Mouse (Mus musculus) hindbrain, embryonic 15.5 days (tissue): ENCODE measurements around the gene Sc5d. TPM values are rescaled to one million over a fixed set of nuclear protein-coding genes. Genes with fewer than 3 reads are reported as not detected.

Source experiments
- ATAC-seq: fragments of 200-750 bp; cut with Nextera tagmentation; 2 replicates; pipeline ENCODE4 v1.8.0; 2017; ENCODE audit warnings: low read depth, moderate number of reproducible peaks, moderate TSS enrichment; ENCODE audit not compliant: low FRiP score
- H3K27ac ChIP-seq: fragments of 300-500 bp; sonication (generic); replicated peaks from 2 replicates; pipeline ENCODE4 v1.5.1; 2015; ENCODE audit warnings: mild to moderate bottlenecking, inconsistent platforms
- H3K27me3 ChIP-seq: fragments of 300-500 bp; sonication (generic); 2 replicates; pipeline ENCODE4 v1.6.1; 2015; ENCODE audit warnings: control low read depth, inconsistent platforms
- H3K36me3 ChIP-seq: fragments of 300-500 bp; sonication (generic); 2 replicates; pipeline ENCODE4 v1.6.1; 2015; ENCODE audit warnings: control low read depth, inconsistent platforms
- H3K4me1 ChIP-seq: fragments of 300-500 bp; sonication (generic); replicated peaks from 2 replicates; pipeline ENCODE4 v1.6.1; 2015; ENCODE audit warnings: control low read depth, inconsistent platforms
- H3K4me2 ChIP-seq: fragments of 300-500 bp; sonication (generic); 2 replicates; pipeline ENCODE4 v1.6.1; 2015; ENCODE audit warnings: moderate library complexity, mild to moderate bottlenecking, inconsistent platforms
- H3K4me3 ChIP-seq: fragments of 300-500 bp; sonication (generic); 2 replicates; pipeline ENCODE4 v1.5.1; 2015; ENCODE audit warnings: mild to moderate bottlenecking, inconsistent platforms
- H3K9ac ChIP-seq: fragments of 300-500 bp; sonication (generic); 2 replicates; pipeline ENCODE4 v1.6.1; 2015; ENCODE audit warnings: inconsistent platforms
- H3K9me3 ChIP-seq: fragments of 300-500 bp; sonication (generic); 2 replicates; pipeline ENCODE4 v1.6.1; 2016; ENCODE audit warnings: control low read depth, inconsistent platforms
- WGBS: fragments of 180-500 bp; shearing (Covaris S2); methylation state at CpG from one replicate; pipeline ENCODE4 v1.1.7; 2015; 5-methylcytosine and 5-hydroxymethylcytosine counted together
- polyA plus RNA-seq: library from polyadenylated mRNA; unstranded; fragments of >200 nt; fragmentation: Nextera tagmentation; extraction: Ambion mirVana; gene quantifications from 2 replicates; pipeline ENCODE4 v1.2.1, GENCODE M21; 2015

Sc5d gene
- polyA plus RNA-seq, 1 experiment from 2014 or later = 77.8 TPM

DNA sequence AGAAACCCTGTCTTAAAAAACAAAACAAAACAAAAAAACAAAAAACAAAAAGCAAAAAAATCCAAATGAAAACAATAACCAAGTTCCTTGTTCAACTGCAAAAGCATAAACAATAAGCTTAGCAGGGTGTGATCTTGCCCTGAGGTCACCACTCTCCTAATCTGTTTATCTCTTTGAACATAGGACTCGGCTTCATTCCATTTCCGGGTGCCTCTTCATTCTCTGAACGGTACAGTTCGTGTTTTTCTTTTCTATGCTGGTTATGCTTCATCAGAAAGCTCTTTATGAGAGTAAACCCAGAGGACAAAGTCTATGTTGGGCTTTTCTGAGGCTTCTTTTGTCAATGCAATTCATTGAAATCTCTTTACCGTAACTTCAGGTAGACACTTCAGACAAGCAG, 19.9 kb downstream of the Sc5d start:
- H3K9ac ChIP-seq = no peak overlapping the region
- peaks cover 15% of the 10 kb centered on the region for H3K4me1 ChIP-seq
- 87% methylated on average over 5 of the region's 5 CpGs for WGBS
- no peak overlapping the region for H3K27ac ChIP-seq
- no peaks in the 10 kb centered on the region for H3K9me3 ChIP-seq
- no peaks in the 10 kb centered on the region for H3K36me3 ChIP-seq
- no peak overlapping the region for H3K4me3 ChIP-seq
- ATAC-seq = no peak
- no peaks in the 10 kb centered on the region for H3K27me3 ChIP-seq
- H3K4me2 ChIP-seq = no peak overlapping the region

DNA sequence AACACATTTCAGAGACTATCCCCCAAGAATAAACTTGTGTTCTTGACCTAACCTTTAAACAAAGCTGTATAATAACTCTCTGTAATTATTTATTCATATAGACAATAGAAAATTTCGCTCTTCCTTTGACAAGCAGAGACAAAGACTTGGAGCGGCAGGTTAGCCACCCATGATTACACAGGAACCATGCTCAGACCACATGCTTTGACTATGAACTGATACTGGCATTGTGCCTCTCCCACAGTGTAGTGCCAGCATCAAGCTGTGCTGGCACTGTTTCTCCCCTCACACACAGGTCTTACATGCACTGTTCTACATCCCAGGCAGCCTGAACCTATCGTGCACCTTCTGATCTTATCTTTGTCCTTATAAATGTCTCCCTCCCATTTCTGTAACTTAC, 23.0 kb downstream of the Sc5d start:
- H3K4me3 ChIP-seq = no peak overlapping the region
- H3K4me1 ChIP-seq = peaks cover 21% of the 10 kb centered on the region
- H3K27ac ChIP-seq = peak overlapping the region; percentile 46
- H3K9me3 ChIP-seq = no peaks in the 10 kb centered on the region
- no peak overlapping the region for H3K9ac ChIP-seq
- H3K27me3 ChIP-seq = no peaks in the 10 kb centered on the region
- ATAC-seq = peak; percentile 73
- 35% methylated on average over 3 of the region's 3 CpGs for WGBS
- peak overlapping the region; percentile 37 for H3K4me2 ChIP-seq
- H3K36me3 ChIP-seq = no peaks in the 10 kb centered on the region

DNA sequence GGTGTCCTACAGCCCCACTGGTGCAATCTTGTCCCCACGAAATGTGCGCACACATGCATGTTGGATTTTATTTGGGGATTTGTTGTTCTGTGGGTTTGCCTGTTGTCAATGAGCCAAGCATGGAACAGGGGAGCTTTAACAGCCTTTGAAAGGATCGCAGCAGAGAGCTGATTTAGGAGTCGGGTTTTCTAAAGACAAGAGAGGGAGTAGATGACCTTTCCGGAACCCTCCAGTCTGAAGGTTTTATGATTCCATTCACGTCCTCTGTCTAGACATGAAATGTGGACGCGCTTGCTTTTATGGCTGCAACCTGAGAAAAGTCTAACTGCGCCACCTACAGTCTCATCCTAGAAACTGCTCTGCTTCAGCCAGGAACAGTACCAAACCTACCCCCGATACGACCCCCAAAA, 23.5 kb downstream of the Sc5d start:
- H3K27me3 ChIP-seq = no peaks in the 10 kb centered on the region
- peak overlapping the region; percentile 67 for H3K27ac ChIP-seq
- 11% methylated on average over 11 of the region's 11 CpGs for WGBS
- H3K9me3 ChIP-seq = no peaks in the 10 kb centered on the region
- H3K36me3 ChIP-seq = no peaks in the 10 kb centered on the region
- H3K4me2 ChIP-seq = peak overlapping the region; percentile 37
- H3K9ac ChIP-seq = no peak overlapping the region
- H3K4me3 ChIP-seq = no peak overlapping the region
- ATAC-seq = peak; percentile 93
- peaks cover 21% of the 10 kb centered on the region for H3K4me1 ChIP-seq

DNA sequence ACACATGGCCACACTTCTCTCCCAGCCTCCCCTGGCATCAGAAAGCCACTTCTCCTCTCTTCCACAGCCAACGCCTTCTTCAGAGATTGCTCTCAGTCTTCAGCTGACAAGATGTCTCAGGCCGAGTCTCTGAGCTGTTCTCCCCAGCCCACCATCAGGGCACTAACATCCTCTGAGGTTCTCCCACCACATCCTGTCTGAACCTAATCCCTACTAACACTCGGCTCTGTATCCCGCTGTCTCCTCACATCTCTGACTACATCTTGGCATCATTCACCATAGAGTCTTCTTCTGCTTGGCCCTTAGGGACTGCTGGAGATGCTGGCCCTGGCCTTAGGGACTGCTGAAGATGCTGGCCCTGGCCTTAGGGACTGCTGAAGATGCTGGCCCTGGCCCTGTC, 25.2 kb downstream of the Sc5d start:
- H3K9me3 ChIP-seq = no peaks in the 10 kb centered on the region
- H3K27ac ChIP-seq = no peak overlapping the region
- 90% methylated on average over 4 of the region's 4 CpGs for WGBS
- no peak overlapping the region for H3K4me3 ChIP-seq
- peaks cover 21% of the 10 kb centered on the region for H3K4me1 ChIP-seq
- no peak overlapping the region for H3K9ac ChIP-seq
- no peaks in the 10 kb centered on the region for H3K27me3 ChIP-seq
- no peaks in the 10 kb centered on the region for H3K36me3 ChIP-seq
- no peak overlapping the region for H3K4me2 ChIP-seq
- ATAC-seq = no peak

DNA sequence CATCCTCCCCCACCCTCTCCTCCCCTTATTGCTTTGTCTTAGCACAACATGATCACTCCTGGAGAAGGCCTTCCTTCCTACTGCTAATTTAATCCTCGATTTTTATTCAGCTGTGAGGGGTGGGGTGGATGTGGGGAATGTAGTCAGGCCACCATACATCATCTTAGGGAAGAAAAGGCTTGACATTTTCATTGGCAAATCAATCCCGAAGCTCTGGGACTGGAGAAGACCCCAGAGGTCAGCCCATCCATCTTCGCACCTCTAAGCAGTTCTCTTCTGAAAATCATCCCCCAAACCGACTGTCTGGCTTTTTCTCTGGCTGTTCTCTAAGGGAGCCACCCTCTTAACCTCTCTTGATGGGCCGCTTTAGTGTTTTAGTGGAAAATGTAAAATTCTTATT, 32.9 kb downstream of the Sc5d start:
- Histone ChIP-seq H3K4me2 (no peak overlapping the region), H3K4me1 (peaks cover 12% of the 10 kb centered on the region; the same call in 1 of the 2 replicates), H3K4me3 (no peak overlapping the region), H3K9me3 (no peaks in the 10 kb centered on the region), H3K27me3 (no peaks in the 10 kb centered on the region), H3K36me3 (no peaks in the 10 kb centered on the region), H3K9ac (no peak overlapping the region), H3K27ac (no peak overlapping the region)
- WGBS = 36% methylated on average over 5 of the region's 5 CpGs
- ATAC-seq = peak; percentile 15; the same call in 1 of the 2 replicates

DNA sequence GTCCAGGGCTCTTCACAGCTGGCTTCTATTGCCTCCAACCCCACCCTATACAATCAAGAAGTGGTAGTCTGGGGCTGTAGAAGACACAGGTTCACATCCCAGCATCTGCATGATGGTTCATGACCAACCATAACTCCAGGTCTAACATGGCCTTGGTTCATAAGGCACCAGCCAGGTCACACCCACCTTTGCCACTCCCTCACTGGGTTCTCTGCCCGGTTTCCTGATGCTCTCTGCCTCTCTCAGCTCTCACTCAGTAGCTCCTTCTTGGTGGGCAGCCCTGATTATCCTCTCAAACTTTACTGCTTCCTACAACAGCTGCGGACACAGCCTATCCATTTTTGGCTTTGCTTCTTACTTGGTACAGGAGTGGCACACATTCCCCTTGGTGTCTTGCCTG, 33.7 kb downstream of the Sc5d start:
- no peak overlapping the region for H3K9ac ChIP-seq
- WGBS = 82% methylated on average over 2 of the region's 2 CpGs
- peaks cover 12% of the 10 kb centered on the region; the same call in 1 of the 2 replicates for H3K4me1 ChIP-seq
- no peaks in the 10 kb centered on the region for H3K9me3 ChIP-seq
- no peak for ATAC-seq
- no peak overlapping the region for H3K4me2 ChIP-seq
- no peaks in the 10 kb centered on the region for H3K36me3 ChIP-seq
- no peaks in the 10 kb centered on the region for H3K27me3 ChIP-seq
- no peak overlapping the region for H3K27ac ChIP-seq
- no peak overlapping the region for H3K4me3 ChIP-seq

DNA sequence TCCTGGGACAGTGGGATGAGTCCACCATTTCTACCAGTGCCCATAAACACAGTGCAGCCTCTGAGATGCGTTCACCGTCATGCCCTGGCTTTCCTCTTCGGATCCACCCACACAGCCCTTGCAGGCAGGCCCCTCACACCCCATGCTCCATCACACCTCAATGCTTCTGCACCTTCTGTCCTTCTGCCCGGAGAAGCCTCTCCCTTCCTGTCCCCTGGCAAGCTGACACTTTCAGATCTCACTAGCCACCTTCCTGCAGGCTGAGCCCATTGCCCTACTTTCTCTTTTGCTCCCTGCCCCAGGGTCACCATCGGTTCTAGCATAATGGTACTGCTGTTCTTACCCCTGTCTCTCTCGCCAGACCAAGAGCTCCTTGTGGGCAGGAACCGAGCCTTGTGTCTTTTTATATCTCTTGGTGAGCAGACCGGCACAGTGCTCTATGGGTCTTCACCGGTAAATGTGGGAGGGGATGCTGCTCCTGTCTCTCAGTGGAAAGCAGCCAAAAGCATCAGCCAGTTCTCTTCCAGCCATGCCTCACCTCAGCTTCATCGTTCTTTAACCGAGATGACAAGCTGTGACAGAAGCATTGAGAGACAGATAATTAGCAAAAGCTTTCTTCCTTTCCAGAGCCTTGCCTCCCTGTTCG, 34.5 kb downstream of the Sc5d start:
- no peaks in the 10 kb centered on the region for H3K9me3 ChIP-seq
- H3K27ac ChIP-seq = peak overlapping the region; percentile 51; the same call in 1 of the 2 replicates
- no peak overlapping the region for H3K9ac ChIP-seq
- no peak for ATAC-seq
- no peak overlapping the region for H3K4me3 ChIP-seq
- H3K4me2 ChIP-seq = no peak overlapping the region
- no peaks in the 10 kb centered on the region for H3K27me3 ChIP-seq
- H3K36me3 ChIP-seq = no peaks in the 10 kb centered on the region
- 62% methylated on average over 12 of the region's 12 CpGs for WGBS
- peaks cover 12% of the 10 kb centered on the region; the same call in 1 of the 2 replicates for H3K4me1 ChIP-seq

DNA sequence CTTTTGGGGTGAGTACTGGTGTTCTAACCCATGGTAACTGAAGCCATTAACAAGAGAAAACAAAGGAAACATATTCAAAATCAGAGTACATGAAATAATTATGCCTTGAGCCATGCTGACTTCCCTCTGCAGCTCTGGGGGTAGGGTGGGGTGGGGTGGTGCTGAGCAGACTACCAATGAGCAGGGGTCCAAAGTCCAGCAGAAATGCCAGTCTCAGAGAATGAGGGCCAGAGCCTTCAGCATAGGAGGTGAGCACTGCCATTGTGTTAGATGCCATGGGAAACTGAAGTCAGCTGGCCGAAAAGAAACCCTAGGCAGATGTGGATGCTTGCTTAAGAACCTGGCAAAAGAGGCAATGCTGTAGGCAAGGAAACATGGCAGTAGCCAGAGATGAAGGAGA, 36.3 kb downstream of the Sc5d start:
- 89% methylated on average over 1 of the region's 1 CpGs for WGBS
- no peak overlapping the region for H3K9ac ChIP-seq
- no peak for ATAC-seq

DNA sequence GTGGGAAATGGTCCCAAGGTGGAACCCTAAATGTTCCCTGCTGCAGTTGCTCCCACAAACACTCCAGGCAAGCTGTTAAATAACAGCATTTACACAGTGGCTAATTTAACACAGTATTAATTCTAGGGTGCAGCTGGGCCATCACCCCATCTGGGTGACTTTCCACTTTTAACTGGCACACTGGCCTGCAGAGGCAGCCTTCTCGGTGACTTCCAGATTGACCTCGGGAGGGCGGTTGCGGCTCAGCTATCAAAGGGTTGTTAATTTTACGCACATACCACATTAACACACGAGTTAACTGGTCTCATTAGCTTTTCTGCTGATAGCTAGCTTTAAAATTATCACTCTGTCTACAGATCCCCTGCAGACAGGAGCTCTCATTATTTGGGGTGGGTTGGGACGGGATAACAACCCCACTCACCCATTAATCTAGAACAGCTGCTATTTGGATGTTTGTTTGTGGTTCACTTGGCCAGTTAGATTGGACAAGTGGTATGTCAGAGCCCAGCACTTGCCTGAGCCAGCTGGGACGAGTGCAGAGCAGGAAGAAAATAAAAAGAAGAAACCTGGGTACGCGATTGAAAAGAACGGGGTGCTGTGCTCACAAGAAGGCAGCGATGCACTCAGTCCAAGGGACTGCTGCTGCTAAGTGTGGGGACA, 44.9 kb downstream of the Sc5d start:
- no peaks in the 10 kb centered on the region for H3K36me3 ChIP-seq
- H3K4me2 ChIP-seq = no peak overlapping the region
- peaks cover 7% of the 10 kb centered on the region; the same call in 1 of the 2 replicates for H3K4me1 ChIP-seq
- no peaks in the 10 kb centered on the region for H3K9me3 ChIP-seq
- no peak overlapping the region for H3K4me3 ChIP-seq
- no peak overlapping the region for H3K9ac ChIP-seq
- WGBS = 51% methylated on average over 12 of the region's 12 CpGs
- H3K27ac ChIP-seq = no peak overlapping the region
- no peaks in the 10 kb centered on the region for H3K27me3 ChIP-seq
- no peak for ATAC-seq

More for the DNA sequence above, 36.3 kb downstream of the Sc5d start:
- H3K4me3 ChIP-seq = no peak overlapping the region
- H3K36me3 ChIP-seq = no peaks in the 10 kb centered on the region
- no peak overlapping the region for H3K4me2 ChIP-seq
- no peaks in the 10 kb centered on the region for H3K9me3 ChIP-seq
- peaks cover 12% of the 10 kb centered on the region; the same call in 1 of the 2 replicates for H3K4me1 ChIP-seq
- H3K27me3 ChIP-seq = no peaks in the 10 kb centered on the region
- H3K27ac ChIP-seq = no peak overlapping the region

DNA sequence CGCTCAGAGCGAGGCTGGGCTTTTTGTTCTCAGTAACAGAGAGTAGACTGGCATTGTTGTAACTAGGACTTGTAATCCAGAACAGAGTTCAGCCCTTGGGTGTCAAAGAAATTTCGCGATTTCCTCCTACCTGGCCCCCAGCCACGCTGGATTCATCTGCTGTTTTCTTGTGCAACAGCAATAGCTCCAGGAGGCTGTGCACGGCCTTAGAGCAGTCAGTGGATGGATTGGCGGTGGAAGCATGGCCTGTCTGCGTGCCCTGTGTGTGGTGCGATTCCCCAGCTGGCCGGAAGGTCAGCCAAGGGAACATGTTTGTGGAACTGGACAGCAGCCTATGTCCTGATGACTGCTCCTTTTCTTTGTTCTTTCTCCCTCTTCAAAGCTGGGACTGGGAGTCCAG, 46.4 kb downstream of the Sc5d start:
- Histone ChIP-seq H3K9me3 (no peaks in the 10 kb centered on the region), H3K9ac (no peak overlapping the region), H3K36me3 (no peaks in the 10 kb centered on the region), H3K4me3 (no peak overlapping the region), H3K4me1 (peaks cover 7% of the 10 kb centered on the region; the same call in 1 of the 2 replicates), H3K4me2 (no peak overlapping the region), H3K27me3 (no peaks in the 10 kb centered on the region), H3K27ac (no peak overlapping the region)
- WGBS = 75% methylated on average over 10 of the region's 10 CpGs
- ATAC-seq = no peak

DNA sequence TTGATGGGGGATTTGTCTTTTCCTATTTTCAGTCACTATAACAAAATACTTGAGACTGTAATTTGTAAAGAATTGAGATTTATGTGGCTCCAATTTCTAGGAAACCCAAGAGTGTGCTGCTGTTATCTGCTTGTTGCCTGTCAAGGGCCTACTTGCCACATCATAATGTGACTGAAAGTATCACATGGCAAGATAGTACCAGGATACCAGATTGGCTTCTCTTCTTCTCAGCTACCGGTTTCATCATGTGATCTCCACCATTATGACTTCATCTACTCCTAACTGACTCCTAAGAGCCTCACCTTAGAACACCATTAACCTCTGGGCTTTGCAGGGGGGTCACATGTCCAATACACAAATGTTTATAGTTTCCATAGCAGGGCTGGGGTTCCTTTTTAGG, 49.9 kb downstream of the Sc5d start:
- 83% methylated on average over 1 of the region's 1 CpGs for WGBS
- Histone ChIP-seq H3K4me1 (peaks cover 3% of the 10 kb centered on the region; the same call in 1 of the 2 replicates), H3K9me3 (no peaks in the 10 kb centered on the region), H3K36me3 (no peaks in the 10 kb centered on the region), H3K27ac (no peak overlapping the region), H3K9ac (no peak overlapping the region), H3K27me3 (no peaks in the 10 kb centered on the region), H3K4me2 (no peak overlapping the region), H3K4me3 (no peak overlapping the region)
- ATAC-seq = no peak

DNA sequence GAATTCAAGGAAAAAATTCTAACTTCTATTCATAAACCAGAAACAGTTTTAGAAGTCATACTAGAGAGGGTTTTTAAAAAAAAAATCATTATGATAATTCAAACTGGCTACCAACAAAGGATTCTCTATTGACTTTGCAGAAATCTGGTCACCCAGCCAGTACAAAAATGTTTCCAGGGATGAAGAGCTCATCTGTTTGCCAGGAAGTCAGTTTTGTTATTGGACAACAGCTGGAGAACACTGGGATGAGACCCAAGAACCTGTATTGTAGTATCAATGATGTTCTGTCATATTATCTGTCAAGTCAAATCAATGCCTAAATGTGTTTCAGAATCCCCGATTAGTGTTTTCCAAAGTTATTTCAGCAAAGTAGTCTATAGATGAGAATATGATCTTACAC, 50.9 kb downstream of the Sc5d start:
- Histone ChIP-seq H3K27me3 (no peaks in the 10 kb centered on the region), H3K4me3 (no peak overlapping the region), H3K36me3 (no peaks in the 10 kb centered on the region), H3K4me2 (no peak overlapping the region), H3K4me1 (no peaks in the 10 kb centered on the region), H3K9me3 (no peaks in the 10 kb centered on the region), H3K27ac (no peak overlapping the region), H3K9ac (no peak overlapping the region)
- 82% methylated on average over 1 of the region's 1 CpGs for WGBS
- ATAC-seq = no peak
